Mouse (Mus musculus) heart, adult 2 months (tissue): ENCODE data around the gene Pak6.

Experiments used
- CTCF ChIP-seq: fragments of 200-600 bp; IDR thresholded peaks from 2 replicates; pipeline ENCODE4 v1.8.1; 2022; ENCODE audit warnings: antibody characterized with exemption, mild to moderate bottlenecking, moderate library complexity
- EP300 ChIP-seq: fragments of 200-500 bp; IDR thresholded peaks from 2 replicates; pipeline ENCODE4 v1.6.1; 2011; ENCODE audit warnings: low read depth, low read length, control low read depth; ENCODE audit not compliant: insufficient read depth

DNA sequence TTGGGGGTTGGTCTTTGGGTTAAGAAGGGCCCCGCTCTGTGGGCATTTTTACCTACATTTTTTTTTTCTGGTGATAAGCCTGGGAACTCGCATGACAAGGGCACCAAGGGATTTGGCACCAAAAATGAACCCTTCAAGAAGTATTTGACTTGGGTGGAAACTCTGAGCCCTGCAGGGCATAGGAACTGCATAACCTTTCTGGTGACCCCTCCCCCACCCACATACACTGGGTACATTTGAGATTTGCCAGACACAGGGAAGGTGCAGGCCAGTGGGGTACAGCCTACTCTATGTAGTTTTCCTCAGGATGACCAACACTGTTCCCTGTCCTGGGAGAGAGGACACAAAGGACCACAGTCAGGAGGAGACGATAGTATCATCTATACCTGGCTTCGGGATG lies 2.5 kb downstream of the Pak6 start:
- TF ChIP-seq EP300 (no peak), CTCF (no peak)
